In the genomic region with DNA sequence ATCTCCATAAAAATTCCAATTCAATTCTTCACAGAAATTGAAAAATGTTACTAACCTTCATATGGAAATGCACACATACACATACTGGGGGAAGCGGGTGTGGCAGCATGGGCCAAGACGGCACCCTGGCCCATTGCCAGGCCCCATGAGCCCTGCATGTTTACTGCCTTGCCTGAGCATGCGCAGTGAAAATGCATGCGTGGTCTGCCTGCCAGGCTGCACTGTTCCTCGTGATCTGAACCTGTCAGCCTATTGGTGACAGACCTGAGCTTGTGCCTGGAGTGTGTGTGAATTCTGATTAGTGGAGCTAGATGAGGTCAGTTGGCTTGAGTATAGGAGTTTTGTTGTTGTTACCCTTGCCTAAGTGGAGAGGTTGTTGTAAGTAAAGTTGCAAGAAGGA, we compare ENCODE assay signal across 33 mouse cellular contexts.
DNase-seq lines count a peak whose midpoint lies in the region; ATAC-seq and TF ChIP-seq lines count a peak whose summit lies in the region.
"Had no signal": no experiment of that assay in that cellular context is flagged by ENCODE, and none has a peak within 500 bp of the region (broad histone marks: within the 10 kb centered on the region; RNA-seq: fewer than 3 reads in every experiment).

No protein-coding gene starts in this region.

- DNase-seq in forebrain, embryonic 14.5 days (ENCODE audit: low spot score), result peak; percentile 19
- DNase-seq in brain, embryonic 14.5 days (ENCODE audit: low read depth), result peak; percentile 30
- peak; percentile 60 to 73 for DNase-seq in spleen, postnatal 4 days (ENCODE audit: low spot score in 2 of 2)
- no peak for DNase-seq in frontal cortex, postnatal 10 days (ENCODE audit: low spot score in 2 of 2)
- DNase-seq: adrenal gland, postnatal 10 days; B cell, adult 2 months; cerebellum, adult 11-12 months; embryo, embryonic 11 days; gastrocnemius, adult 2 months; heart, postnatal 14 days; kidney, adult 11 months; kidney, postnatal 25 days; lung, embryonic 14.5 days; lung, postnatal 14 days; right cerebral cortex, postnatal 25 days; thymus, postnatal 14 days had no signal

- no peaks in the 10 kb centered on the region for H3K27me3 ChIP-seq in forebrain, embryonic 14.5 days (replicated peaks; ENCODE audit: control insufficient read depth, insufficient read depth, low read length)
- no peaks in the 10 kb centered on the region for H3K27me3 ChIP-seq in forebrain, embryonic 15.5 days
- H3K27me3 ChIP-seq: CH12.LX; embryonic facial prominence, embryonic 12.5 days; forebrain, embryonic 12.5 days; hindbrain, embryonic 15.5 days; limb, embryonic 15.5 days; Patski; stomach, embryonic 15.5 days had no signal

- H3K4me1 ChIP-seq in forebrain, embryonic 14.5 days (ENCODE audit: control insufficient read depth, insufficient read depth, low read length), result no peaks in the 10 kb centered on the region
- no peaks in the 10 kb centered on the region for H3K4me1 ChIP-seq in forebrain, embryonic 15.5 days
- H3K4me1 ChIP-seq: embryonic facial prominence, embryonic 12.5 days; forebrain, embryonic 12.5 days; hindbrain, embryonic 10.5 days; hindbrain, embryonic 15.5 days; limb, embryonic 10.5 days; limb, embryonic 15.5 days; stomach, embryonic 15.5 days had no signal

- H3K4me2 ChIP-seq in forebrain, embryonic 14.5 days (ENCODE audit: low read length), result no peak overlapping the region
- H3K4me2 ChIP-seq in forebrain, embryonic 15.5 days (replicated peaks), result no peak overlapping the region
- H3K4me2 ChIP-seq: embryonic facial prominence, embryonic 12.5 days; forebrain, embryonic 12.5 days; hindbrain, embryonic 15.5 days; limb, embryonic 15.5 days; lung, embryonic 14.5 days; midbrain, embryonic 11.5 days; stomach, embryonic 15.5 days had no signal

- no peak for TF ChIP-seq CTCF in brain, embryonic 14.5 days (IDR thresholded peaks at IDR 0.05; ENCODE audit: borderline replicate concordance, extremely low read depth, insufficient read depth, insufficient read length)

- no peak overlapping the region for H3K27ac ChIP-seq in forebrain, embryonic 14.5 days (ENCODE audit: low read depth, low read length)
- no peak overlapping the region for H3K27ac ChIP-seq in forebrain, embryonic 15.5 days (replicated peaks)
- H3K27ac ChIP-seq: embryonic facial prominence, embryonic 12.5 days; forebrain, embryonic 12.5 days; gastrocnemius, adult 2 months; hindbrain, embryonic 10.5 days; hindbrain, embryonic 15.5 days; layer of hippocampus, adult 2 months; limb, embryonic 10.5 days; limb, embryonic 15.5 days; liver, embryonic 14.5 days; stomach, embryonic 15.5 days had no signal

- WGBS in forebrain, embryonic 14.5 days, result 80% methylated on average over 5 of the region's 5 CpGs
- 80% methylated on average over 5 of the region's 5 CpGs for WGBS in forebrain, embryonic 15.5 days

- no peak for ATAC-seq in forebrain, embryonic 14.5 days
- ATAC-seq in forebrain, embryonic 15.5 days (replicated peaks), result no peak
- ATAC-seq in erythroid progenitor cell, adult 5-6 weeks (replicated peaks; ENCODE audit: low FRiP score, poor library complexity, severe bottlenecking), result peak; percentile 91
- ATAC-seq in CD4-positive, CD25-positive, alpha-beta regulatory T cell, adult 4 months, result no peak
- ATAC-seq: inflammation-experienced regulatory T-cells, adult 6 months; midbrain, embryonic 16.5 days; Patski had no signal

- no peak for TF ChIP-seq POLR2A in brain, embryonic 14.5 days (IDR thresholded peaks at IDR 0.05; ENCODE audit: borderline replicate concordance, extremely low read depth, insufficient read depth, insufficient read length, poor library complexity, severe bottlenecking)

- H3K9ac ChIP-seq in forebrain, embryonic 14.5 days (ENCODE audit: low read length), result no peak overlapping the region
- H3K9ac ChIP-seq in forebrain, embryonic 15.5 days (replicated peaks), result no peak overlapping the region
- H3K9ac ChIP-seq: embryonic facial prominence, embryonic 12.5 days; forebrain, embryonic 12.5 days; hindbrain, embryonic 15.5 days; limb, embryonic 15.5 days; liver, embryonic 14.5 days; lung, embryonic 14.5 days; stomach, embryonic 15.5 days had no signal

- no peaks in the 10 kb centered on the region for H3K36me3 ChIP-seq in forebrain, embryonic 14.5 days (ENCODE audit: control insufficient read depth, insufficient read depth, low read length)
- no peaks in the 10 kb centered on the region for H3K36me3 ChIP-seq in forebrain, embryonic 15.5 days
- H3K36me3 ChIP-seq: embryonic facial prominence, embryonic 12.5 days; forebrain, embryonic 12.5 days; hindbrain, embryonic 10.5 days; hindbrain, embryonic 15.5 days; limb, embryonic 10.5 days; limb, embryonic 15.5 days; stomach, embryonic 15.5 days had no signal

- no peaks in the 10 kb centered on the region for H3K9me3 ChIP-seq in forebrain, embryonic 14.5 days (replicated peaks; ENCODE audit: control insufficient read depth, low read length)
- no peaks in the 10 kb centered on the region for H3K9me3 ChIP-seq in forebrain, embryonic 15.5 days
- H3K9me3 ChIP-seq: embryonic facial prominence, embryonic 12.5 days; forebrain, embryonic 12.5 days; hindbrain, embryonic 10.5 days; hindbrain, embryonic 15.5 days; limb, embryonic 10.5 days; limb, embryonic 15.5 days; stomach, embryonic 15.5 days had no signal

- H3K4me3 ChIP-seq in forebrain, embryonic 14.5 days (ENCODE audit: low read depth, low read length), result no peak overlapping the region
- H3K4me3 ChIP-seq in forebrain, embryonic 15.5 days, result no peak overlapping the region
- H3K4me3 ChIP-seq: embryonic facial prominence, embryonic 12.5 days; forebrain, embryonic 12.5 days; gastrocnemius, adult 2 months; hindbrain, embryonic 10.5 days; hindbrain, embryonic 15.5 days; layer of hippocampus, adult 2 months; limb, embryonic 10.5 days; limb, embryonic 15.5 days; stomach, embryonic 15.5 days had no signal

Comparison
In these comparisons a context has a peak if more than half of its experiments do, and no peak if none do; other contexts are left out.
1. DNase-seq: peak in forebrain, embryonic 14.5 days (single experiment), brain, embryonic 14.5 days (single experiment) and spleen, postnatal 4 days (2 of 2); none in frontal cortex, postnatal 10 days (0 of 2).